Mouse (Mus musculus) intestine, embryonic 16.5 days (tissue): ENCODE measurements at regions not wholly inside any gene's neighbourhood (a gene's known extent, or its start where the extent isn't known, plus 50 kb on each side); places are given as distances from the start of the nearest gene placed in this dataset.

Source experiments
- ATAC-seq: fragments of 200-750 bp; cut with Nextera tagmentation; 2 replicates; pipeline ENCODE4 v1.8.0; 2017; ENCODE audit warnings: moderate TSS enrichment, moderate library complexity
- H3K27ac ChIP-seq: fragments of 300-500 bp; sonication (generic); 2 replicates; pipeline ENCODE4 v1.5.1; 2014; ENCODE audit warnings: mild to moderate bottlenecking, low read length
- H3K27me3 ChIP-seq: fragments of 300-500 bp; sonication (generic); replicated peaks from 2 replicates; pipeline ENCODE4 v1.6.1; 2014; ENCODE audit warnings: low read length, control low read depth, mixed read lengths; ENCODE audit not compliant: control insufficient read depth, insufficient read depth
- H3K36me3 ChIP-seq: fragments of 300-500 bp; sonication (generic); 2 replicates; pipeline ENCODE4 v1.6.1; 2014; ENCODE audit warnings: low read length, control low read depth; ENCODE audit not compliant: control insufficient read depth, insufficient read depth
- H3K4me1 ChIP-seq: fragments of 300-500 bp; sonication (generic); 2 replicates; pipeline ENCODE4 v1.6.1; 2014; ENCODE audit warnings: low read length, control low read depth, mixed read lengths; ENCODE audit not compliant: control insufficient read depth, insufficient read depth
- H3K4me2 ChIP-seq: fragments of 300-500 bp; sonication (generic); 2 replicates; pipeline ENCODE4 v1.6.1; 2014; ENCODE audit warnings: low read depth, low read length, control low read depth
- H3K4me3 ChIP-seq: fragments of 300-500 bp; sonication (generic); 2 replicates; pipeline ENCODE4 v1.5.1; 2014; ENCODE audit warnings: mild to moderate bottlenecking, low read length
- H3K9ac ChIP-seq: fragments of 300-500 bp; sonication (generic); 2 replicates; pipeline ENCODE4 v1.6.1; 2014; ENCODE audit warnings: low read depth, low read length
- H3K9me3 ChIP-seq: fragments of 300-500 bp; sonication (generic); 2 replicates; pipeline ENCODE4 v1.6.1; 2016; ENCODE audit warnings: low read length, control low read depth; ENCODE audit not compliant: control insufficient read depth
- WGBS: fragments of 180-500 bp; shearing (Covaris S2); extraction: QIAGEN DNeasy Blood & Tissue Kit; methylation state at CpG from one replicate; pipeline ENCODE4 v1.1.7; 2014; 5-methylcytosine and 5-hydroxymethylcytosine counted together

DNA sequence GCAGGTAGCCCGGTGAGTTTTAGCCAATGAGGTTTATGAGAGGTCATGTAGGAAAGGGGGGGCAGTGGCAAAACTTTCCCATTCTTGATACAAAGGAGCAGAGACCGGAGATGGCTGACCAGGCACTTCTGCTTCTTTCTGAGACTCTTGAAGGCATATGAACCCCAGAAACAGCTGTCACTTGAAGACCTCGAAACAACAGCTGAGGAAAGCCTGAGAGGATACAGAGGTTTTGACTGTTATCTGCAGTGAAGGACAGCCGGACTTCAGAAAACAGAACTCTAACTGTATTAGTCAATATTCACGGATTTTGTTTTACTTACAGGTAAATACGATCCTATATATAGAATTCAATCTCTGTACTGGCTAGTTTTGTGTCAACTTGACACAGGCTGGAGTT, 50.0 kb upstream of the Tiparp start:
- ATAC-seq = no peak

DNA sequence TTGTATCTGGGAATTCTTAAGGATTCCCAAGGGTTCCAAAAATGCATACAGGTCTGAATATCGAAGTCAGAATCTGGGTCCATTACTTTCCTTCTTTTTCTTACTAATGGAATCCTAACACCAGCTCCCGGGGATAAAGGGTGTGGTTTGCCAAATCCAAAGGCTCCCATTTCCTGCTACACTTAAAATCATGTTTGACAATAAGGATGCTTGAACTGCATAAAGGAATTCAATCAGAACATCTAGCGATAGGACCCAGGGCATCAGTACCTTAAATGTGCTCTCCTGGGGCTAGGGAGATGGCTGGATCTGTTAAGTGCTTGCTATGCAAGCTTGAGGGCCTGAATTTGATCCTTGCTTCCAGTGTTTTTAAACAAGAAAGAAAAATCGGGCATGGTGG, 51.1 kb upstream of the Tiparp start:
- H3K27ac ChIP-seq = no peak overlapping the region
- H3K27me3 ChIP-seq = no peaks in the 10 kb centered on the region
- no peak overlapping the region for H3K4me3 ChIP-seq
- H3K4me1 ChIP-seq = 0 out of 2 replicates have a peak, but pooled peaks cover under 1% of the 10 kb centered on the region
- H3K9me3 ChIP-seq = no peaks in the 10 kb centered on the region
- ATAC-seq = no peak
- no peaks in the 10 kb centered on the region for H3K36me3 ChIP-seq
- H3K9ac ChIP-seq = no peak overlapping the region
- 74% methylated on average over 4 of the region's 4 CpGs for WGBS
- no peak overlapping the region for H3K4me2 ChIP-seq

More for the DNA sequence above, 50.0 kb upstream of the Tiparp start:
- H3K4me3 ChIP-seq = no peak overlapping the region
- no peaks in the 10 kb centered on the region for H3K36me3 ChIP-seq
- no peak overlapping the region for H3K27ac ChIP-seq
- 0 out of 2 replicates have a peak, but pooled peaks cover 3% of the 10 kb centered on the region for H3K4me1 ChIP-seq
- no peaks in the 10 kb centered on the region for H3K27me3 ChIP-seq
- no peak overlapping the region for H3K9ac ChIP-seq
- H3K9me3 ChIP-seq = no peaks in the 10 kb centered on the region
- no peak overlapping the region for H3K4me2 ChIP-seq
- 81% methylated on average over 6 of the region's 6 CpGs for WGBS

GRCm38 (mm10) chr3:65476091-65476953, 51.9 kb upstream of the Tiparp start:
- WGBS = 85% methylated on average over 19 of the region's 19 CpGs
- Histone ChIP-seq H3K27ac (no peak overlapping the region), H3K4me2 (no peak overlapping the region), H3K9me3 (no peaks in the 10 kb centered on the region), H3K9ac (no peak overlapping the region), H3K4me3 (no peak overlapping the region), H3K36me3 (no peaks in the 10 kb centered on the region), H3K27me3 (no peaks in the 10 kb centered on the region), H3K4me1 (no peaks in the 10 kb centered on the region)
- ATAC-seq = no peak

DNA sequence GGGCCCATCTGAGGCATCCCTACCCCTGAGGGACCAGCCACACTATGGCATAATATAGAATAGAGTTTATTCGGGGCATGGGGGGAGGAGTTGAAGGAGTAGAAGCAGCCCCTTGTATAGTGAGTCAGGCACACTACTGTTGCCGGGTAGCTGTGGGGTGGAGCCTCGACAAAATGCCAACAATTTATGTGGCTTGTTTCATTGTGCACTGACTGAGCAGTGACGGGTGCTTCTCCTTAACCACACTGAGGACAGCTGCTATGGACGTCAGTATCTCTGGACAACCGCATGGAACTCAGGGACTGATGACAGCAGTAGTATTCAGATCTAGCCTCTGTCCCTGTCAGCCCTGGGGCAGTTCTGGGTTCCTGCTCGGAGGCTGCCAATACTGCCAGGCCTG, 53.6 kb upstream of the Tiparp start:
- Histone ChIP-seq H3K4me3 (no peak overlapping the region), H3K27ac (no peak overlapping the region), H3K9ac (no peak overlapping the region), H3K9me3 (no peaks in the 10 kb centered on the region), H3K36me3 (no peaks in the 10 kb centered on the region), H3K27me3 (no peaks in the 10 kb centered on the region), H3K4me1 (no peaks in the 10 kb centered on the region), H3K4me2 (no peak overlapping the region)
- 61% methylated on average over 7 of the region's 7 CpGs for WGBS
- ATAC-seq = no peak

GRCm38 (mm10) chr3:65471796-65472195, 56.4 kb upstream of the Tiparp start:
- no peaks in the 10 kb centered on the region for H3K9me3 ChIP-seq
- no peak overlapping the region for H3K4me3 ChIP-seq
- no peak overlapping the region for H3K4me2 ChIP-seq
- 95% methylated on average over 7 of the region's 7 CpGs for WGBS
- H3K9ac ChIP-seq = no peak overlapping the region
- no peak overlapping the region for H3K27ac ChIP-seq
- ATAC-seq = no peak
- no peaks in the 10 kb centered on the region for H3K27me3 ChIP-seq
- no peaks in the 10 kb centered on the region for H3K4me1 ChIP-seq
- H3K36me3 ChIP-seq = no peaks in the 10 kb centered on the region

DNA sequence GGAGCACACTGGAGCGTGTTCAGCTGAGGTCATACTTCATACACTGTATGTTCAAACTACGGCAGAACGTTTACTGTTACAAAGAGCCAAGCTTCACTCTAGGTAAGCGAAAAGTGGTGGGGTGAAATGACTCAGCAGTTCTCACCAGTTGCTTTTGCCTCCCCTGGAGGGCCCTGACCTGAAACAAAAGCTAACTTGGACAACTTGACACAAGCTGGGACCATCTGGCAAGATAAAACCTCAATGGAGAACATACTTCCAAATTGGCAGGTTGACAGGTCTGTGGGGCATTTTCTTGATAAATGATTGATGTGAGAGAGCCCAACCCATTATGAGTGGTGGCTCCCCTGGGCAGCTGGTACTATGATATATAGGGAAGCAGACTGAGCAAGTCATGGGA, 59.0 kb upstream of the Tiparp start:
- no peaks in the 10 kb centered on the region for H3K4me1 ChIP-seq
- no peak overlapping the region for H3K4me3 ChIP-seq
- no peaks in the 10 kb centered on the region for H3K36me3 ChIP-seq
- H3K9ac ChIP-seq = no peak overlapping the region
- WGBS = 65% methylated on average over 4 of the region's 4 CpGs
- H3K27me3 ChIP-seq = no peaks in the 10 kb centered on the region
- H3K27ac ChIP-seq = no peak overlapping the region
- no peaks in the 10 kb centered on the region for H3K9me3 ChIP-seq
- ATAC-seq = no peak
- no peak overlapping the region for H3K4me2 ChIP-seq

DNA sequence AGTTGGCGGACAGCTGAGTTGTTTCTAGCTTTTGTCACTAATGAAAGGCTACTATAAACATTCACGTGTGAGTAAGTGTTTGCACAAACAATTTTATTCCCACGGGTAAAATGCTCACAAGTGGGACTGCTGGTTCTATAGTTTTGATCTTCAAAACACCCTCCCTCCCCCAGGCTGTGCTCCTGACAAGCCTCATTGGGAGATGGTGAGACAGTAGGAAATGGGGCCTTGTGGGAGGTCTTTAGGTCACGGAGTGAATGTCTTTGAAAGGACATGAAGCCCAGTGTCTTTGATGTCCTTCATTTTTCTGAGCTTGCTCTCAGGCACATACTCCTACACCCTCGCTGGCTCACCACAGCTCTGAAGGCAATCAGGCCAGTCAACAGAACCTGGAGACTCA, 63.4 kb upstream of the Tiparp start:
- Histone ChIP-seq H3K9me3 (no peaks in the 10 kb centered on the region), H3K4me3 (no peak overlapping the region), H3K4me1 (no peaks in the 10 kb centered on the region), H3K27ac (no peak overlapping the region), H3K27me3 (no peaks in the 10 kb centered on the region), H3K36me3 (no peaks in the 10 kb centered on the region), H3K9ac (no peak overlapping the region), H3K4me2 (no peak overlapping the region)
- no peak for ATAC-seq
- 61% methylated on average over 5 of the region's 5 CpGs for WGBS

DNA sequence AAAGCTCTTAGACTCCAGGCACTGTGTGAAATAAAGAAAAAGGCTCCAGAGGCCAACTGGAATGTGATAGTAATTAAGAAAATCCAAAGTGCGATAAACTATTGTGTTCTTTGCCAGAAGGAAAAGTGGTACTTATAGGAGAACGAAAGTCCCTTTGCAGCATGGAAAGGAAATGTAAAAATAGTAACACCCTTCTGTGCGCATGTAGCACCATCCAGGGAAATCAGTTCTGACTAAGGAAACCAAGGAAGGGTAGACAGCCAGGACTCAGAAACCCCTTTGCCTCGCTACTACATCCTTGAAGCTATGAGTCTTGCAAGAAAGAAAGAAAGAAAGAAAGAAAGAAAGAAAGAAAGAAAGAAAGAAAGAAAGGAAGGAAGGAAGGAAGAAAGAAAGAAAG, 67.3 kb upstream of the Tiparp start:
- ATAC-seq = no peak
- no peak overlapping the region for H3K9ac ChIP-seq
- H3K4me3 ChIP-seq = no peak overlapping the region
- H3K27ac ChIP-seq = no peak overlapping the region
- no peaks in the 10 kb centered on the region for H3K36me3 ChIP-seq
- no peaks in the 10 kb centered on the region for H3K27me3 ChIP-seq
- no peak overlapping the region for H3K4me2 ChIP-seq
- peaks cover under 1% of the 10 kb centered on the region for H3K4me1 ChIP-seq
- no peaks in the 10 kb centered on the region for H3K9me3 ChIP-seq
- 55% methylated on average over 4 of the region's 4 CpGs for WGBS

GRCm38 (mm10) chr3:65459702-65460101, 67.3 kb upstream of the Ssr3 start:
- no peaks in the 10 kb centered on the region for H3K9me3 ChIP-seq
- H3K4me1 ChIP-seq = peaks cover 9% of the 10 kb centered on the region
- WGBS = 59% methylated on average over 5 of the region's 5 CpGs
- H3K27me3 ChIP-seq = no peaks in the 10 kb centered on the region
- no peak overlapping the region for H3K4me3 ChIP-seq
- H3K36me3 ChIP-seq = no peaks in the 10 kb centered on the region
- H3K4me2 ChIP-seq = no peak overlapping the region
- H3K27ac ChIP-seq = no peak overlapping the region
- H3K9ac ChIP-seq = no peak overlapping the region
- ATAC-seq = peak; percentile 41

DNA sequence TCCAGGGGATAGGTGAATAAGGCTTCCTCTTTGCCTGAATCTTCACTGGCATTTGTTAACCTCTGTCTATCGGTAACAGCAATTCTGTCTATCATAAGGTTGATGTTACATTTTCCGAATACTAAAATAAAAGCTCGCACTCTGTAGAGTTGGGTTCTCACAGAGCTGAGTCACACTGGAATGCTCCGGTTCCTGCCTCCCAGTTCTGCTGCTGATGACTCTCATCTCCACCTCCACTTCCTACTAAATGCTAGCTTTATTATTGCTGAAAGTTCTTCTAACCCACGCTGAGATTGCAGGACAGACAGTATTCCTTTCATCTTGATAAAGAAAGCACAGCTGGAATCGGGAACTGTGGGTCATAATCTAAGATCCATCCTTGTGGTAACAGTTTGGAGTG, 65.5 kb upstream of the Ssr3 start:
- no peak for ATAC-seq
- WGBS = 79% methylated on average over 6 of the region's 6 CpGs
- H3K9ac ChIP-seq = no peak overlapping the region
- no peak overlapping the region for H3K4me2 ChIP-seq
- no peak overlapping the region for H3K4me3 ChIP-seq
- no peaks in the 10 kb centered on the region for H3K36me3 ChIP-seq
- H3K27ac ChIP-seq = no peak overlapping the region
- no peaks in the 10 kb centered on the region for H3K27me3 ChIP-seq
- H3K9me3 ChIP-seq = no peaks in the 10 kb centered on the region
- peaks cover 9% of the 10 kb centered on the region for H3K4me1 ChIP-seq
